Mouse (Mus musculus): Measurements from ENCODE around the gene Selenop. TPM values are rescaled to one million over a fixed set of nuclear protein-coding genes. Genes with fewer than 3 reads are reported as not detected.
A peak's percentile ranks its signal among the peaks of the same experiment; 100 is the strongest.
"Not testable (repeated sequence)": the region's sequence is repeated elsewhere in the genome, so short reads cannot be mapped to it uniquely, and the experiment has no call there.

Selenop gene
- total RNA-seq (2018; cell fraction: chromatin; rRNA removed), result 1,000 to 10,000 TPM in 1 of 26 experiments, 100 to 1,000 TPM in 10, 10 to 100 TPM in 15; 23.8 to 1,148 (median 94.1) TPM
- total RNA-seq (2018; cell fraction: cytosol; rRNA removed), result over 10,000 TPM in 10 of 26 experiments, 1,000 to 10,000 TPM in 16; 1,265 to 11,944 (median 5,711) TPM
- total RNA-seq (2018; cell fraction: nucleus; rRNA removed), result 1,000 to 10,000 TPM in 14 of 26 experiments, 100 to 1,000 TPM in 12; 298 to 6,070 (median 1,195) TPM
- 3,955 to 15,839 TPM (median 14,226 TPM) in 3 replicates for polyA plus RNA-seq (2018)

DNA sequence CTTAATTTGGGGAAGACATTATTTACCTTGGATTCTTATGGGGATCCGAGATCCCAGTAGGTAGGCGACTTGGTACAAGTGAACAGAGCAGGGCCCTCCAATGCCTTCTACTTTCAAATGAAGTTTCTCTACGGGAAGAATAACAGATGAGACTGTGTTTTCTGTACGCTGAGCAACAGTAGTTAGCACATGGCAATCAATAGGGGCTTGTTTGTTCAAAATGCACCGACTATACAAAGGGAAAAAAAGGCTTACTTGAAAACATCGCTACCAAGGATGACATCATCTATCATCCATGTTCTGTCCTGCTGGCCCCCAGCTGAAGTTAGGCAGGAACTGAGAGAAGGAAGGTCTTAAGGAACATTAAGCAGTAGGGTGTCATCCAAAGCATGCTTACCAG lies at the start of gene Selenop:
TSS of gene Selenop (plus strand) at position 301 of the 400 bp plus-strand sequence.
- Histone ChIP-seq H3K36me3 (ENCODE audit: inconsistent target) (no peaks in the 10 kb centered on the region; the same call in 1 of the 2 replicates), H3K27ac (peak within 1 kb of the TSS; percentile 99)
- WGBS (ENCODE audit: missing documents), result 95% methylated on average over 6 of the region's 6 CpGs

DNA sequence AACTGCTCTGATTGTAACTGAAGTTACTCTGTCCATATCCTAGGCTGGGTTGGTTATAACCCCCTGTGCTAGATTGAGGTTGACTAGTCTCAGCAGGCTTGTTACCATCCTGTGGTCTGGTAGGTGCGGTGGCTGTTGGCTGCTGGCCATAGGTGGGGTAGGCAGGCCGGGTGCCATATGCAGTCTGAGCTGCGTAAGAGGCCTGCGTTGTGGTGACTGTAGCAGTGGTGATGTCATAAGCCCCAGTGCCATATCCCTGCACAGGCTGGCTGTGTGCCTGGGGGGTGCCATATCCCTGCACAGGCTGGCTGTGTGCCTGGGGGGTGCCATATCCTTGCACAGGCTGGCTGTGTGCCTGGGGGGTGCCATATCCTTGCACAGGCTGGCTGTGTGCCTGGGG lies 49.7 kb upstream of the Selenop start:
- H3K27ac ChIP-seq; H3K36me3 ChIP-seq (ENCODE audit: inconsistent target); H3K4me3 ChIP-seq (ENCODE audit: inconsistent target); H3K79me2 ChIP-seq (ENCODE audit: inconsistent target): not testable (repeated sequence)
- WGBS (ENCODE audit: missing documents), result 54% methylated on average over 2 of the region's 4 CpGs

More for the DNA sequence above, at the start of gene Selenop:
- Histone ChIP-seq H3K4me3 (ENCODE audit: inconsistent target) (no peak within 1 kb of the TSS), H3K79me2 (ENCODE audit: inconsistent target) (peaks cover 24% of the 10 kb centered on the region)

DNA sequence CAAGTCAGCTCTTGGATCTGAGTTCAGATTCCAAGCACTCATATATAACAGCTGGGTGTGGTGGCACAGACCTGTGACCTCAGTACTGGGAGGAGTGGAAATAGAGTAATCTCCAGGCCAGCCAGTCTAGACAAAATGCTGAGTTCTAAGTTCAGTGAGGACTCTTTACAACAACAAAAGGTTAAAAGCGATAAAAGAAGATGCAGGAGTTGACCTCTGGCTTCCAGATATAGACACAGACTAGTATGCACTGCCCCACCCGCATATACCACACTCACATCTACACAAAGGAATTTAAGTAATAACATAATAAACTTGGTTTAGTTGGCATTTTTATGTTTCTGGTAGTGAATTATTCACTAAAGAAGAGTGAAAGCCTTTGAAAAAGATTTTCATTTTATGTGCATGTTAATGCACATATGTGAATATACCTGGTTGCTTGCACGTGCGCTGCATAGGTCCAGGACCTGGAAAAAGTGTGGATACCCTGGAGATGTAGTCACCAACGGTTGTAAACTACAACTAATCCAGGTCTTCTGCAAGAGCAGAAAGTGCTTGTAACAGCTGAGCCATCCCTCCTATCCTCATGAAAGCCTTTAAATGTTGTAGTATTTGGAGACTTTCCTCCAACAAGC lies 45.4 kb upstream of the Selenop start:
- 93% methylated on average over 5 of the region's 5 CpGs for WGBS (ENCODE audit: missing documents)
- Histone ChIP-seq H3K27ac (no peak overlapping the region), H3K79me2 (ENCODE audit: inconsistent target) (no peaks in the 10 kb centered on the region), H3K36me3 (ENCODE audit: inconsistent target) (no peaks in the 10 kb centered on the region), H3K4me3 (ENCODE audit: inconsistent target) (no peak overlapping the region)

DNA sequence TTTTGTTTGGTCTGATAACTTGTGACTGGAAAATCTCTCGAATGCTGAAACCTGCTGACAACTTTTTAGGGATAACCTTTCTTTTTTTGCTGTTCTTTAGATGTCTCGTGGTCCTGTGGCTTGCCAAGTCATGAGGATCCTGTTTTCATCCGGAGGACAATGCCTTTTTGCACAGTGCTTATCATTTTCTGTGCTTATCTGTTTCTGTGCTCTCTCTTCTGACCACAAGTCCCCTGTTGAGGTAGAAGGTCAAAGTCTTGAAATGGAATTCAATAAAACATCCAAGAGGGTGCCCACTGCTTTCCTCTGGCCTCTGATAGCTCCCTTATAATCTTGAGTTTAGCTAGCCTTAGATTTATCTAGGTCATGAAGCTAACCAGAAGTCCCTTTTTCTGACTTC lies 41.8 kb upstream of the Selenop start:
- Histone ChIP-seq H3K27ac (no peak overlapping the region), H3K79me2 (ENCODE audit: inconsistent target) (no peaks in the 10 kb centered on the region), H3K36me3 (ENCODE audit: inconsistent target) (no peaks in the 10 kb centered on the region), H3K4me3 (ENCODE audit: inconsistent target) (no peak overlapping the region)
- WGBS (ENCODE audit: missing documents), result 64% methylated on average over 3 of the region's 3 CpGs

DNA sequence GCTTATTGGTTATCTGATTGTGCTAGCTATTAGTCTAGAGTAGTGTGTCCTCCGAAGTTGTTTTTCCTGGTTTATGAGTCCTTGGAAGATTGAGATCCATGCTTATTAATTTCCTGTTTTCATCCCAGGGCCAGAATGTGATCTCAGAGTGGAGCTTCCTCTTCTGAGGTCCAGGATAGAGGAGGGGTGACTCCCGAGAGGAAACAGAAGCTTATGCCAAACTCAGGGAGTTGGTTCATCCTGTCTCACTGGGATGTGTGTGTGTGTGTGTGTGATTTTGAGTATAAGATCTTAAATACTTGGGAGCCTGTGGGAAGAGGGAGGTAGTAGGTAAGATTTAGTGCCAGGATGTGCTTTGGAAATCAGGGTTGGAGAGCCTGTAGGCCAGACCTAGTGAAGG lies 40.2 kb upstream of the Selenop start:
- H3K79me2 ChIP-seq (ENCODE audit: inconsistent target), result no peaks in the 10 kb centered on the region
- H3K4me3 ChIP-seq (ENCODE audit: inconsistent target), result no peak overlapping the region
- H3K36me3 ChIP-seq (ENCODE audit: inconsistent target), result no peaks in the 10 kb centered on the region
- 43% methylated on average over 2 of the region's 2 CpGs for WGBS (ENCODE audit: missing documents)
- peak overlapping the region; percentile 19; the same call in 1 of the 2 replicates for H3K27ac ChIP-seq

DNA sequence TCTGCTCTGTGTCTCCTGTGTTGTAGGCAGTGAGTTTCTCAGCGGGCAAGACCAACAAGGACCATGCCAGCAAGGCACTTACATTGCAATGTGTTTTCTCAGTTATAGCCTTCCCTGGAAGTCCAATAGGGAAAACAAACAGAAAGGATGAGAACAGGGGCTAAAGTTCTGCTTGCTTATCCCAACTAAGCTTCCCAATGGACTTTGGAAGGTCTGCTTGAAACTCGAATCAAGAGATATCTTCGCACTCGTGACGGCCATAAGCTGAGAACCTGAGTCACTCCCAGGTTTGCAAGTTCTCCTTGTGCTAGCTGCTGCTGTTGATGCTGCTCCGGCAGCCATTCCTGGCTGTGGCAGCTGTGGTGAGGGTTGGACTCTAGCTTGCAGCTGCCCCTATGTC lies 39.4 kb upstream of the Selenop start:
- H3K36me3 ChIP-seq (ENCODE audit: inconsistent target), result no peaks in the 10 kb centered on the region
- H3K4me3 ChIP-seq (ENCODE audit: inconsistent target), result no peak overlapping the region
- WGBS (ENCODE audit: missing documents), result 94% methylated on average over 3 of the region's 6 CpGs
- H3K79me2 ChIP-seq (ENCODE audit: inconsistent target), result no peaks in the 10 kb centered on the region
- 0 out of 2 replicates have a peak overlapping the region, but pooled peaks have one; percentile 19 for H3K27ac ChIP-seq

DNA sequence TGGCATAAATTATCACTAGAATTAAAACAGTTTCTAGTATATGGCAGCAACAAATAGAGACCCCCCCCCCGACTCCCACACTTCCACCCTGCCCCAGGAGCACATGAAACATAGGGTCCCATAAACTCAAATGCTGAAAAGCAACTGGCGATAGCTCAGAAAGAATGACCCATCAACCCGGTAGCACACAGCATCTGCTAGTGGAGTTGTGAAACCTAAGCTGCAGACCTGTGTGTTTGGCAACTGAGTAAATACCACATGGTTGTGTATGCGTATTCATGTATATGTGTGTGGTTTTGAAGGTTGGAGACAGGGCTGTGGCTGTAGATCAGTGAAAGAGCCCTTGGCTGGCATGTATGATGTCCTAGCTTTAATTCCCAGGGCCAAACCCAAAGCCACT lies 37.3 kb upstream of the Selenop start:
- Histone ChIP-seq H3K79me2 (ENCODE audit: inconsistent target) (no peaks in the 10 kb centered on the region), H3K27ac (no peak overlapping the region), H3K36me3 (ENCODE audit: inconsistent target) (no peaks in the 10 kb centered on the region), H3K4me3 (ENCODE audit: inconsistent target) (no peak overlapping the region)
- WGBS (ENCODE audit: missing documents), result 70% methylated on average over 4 of the region's 4 CpGs

DNA sequence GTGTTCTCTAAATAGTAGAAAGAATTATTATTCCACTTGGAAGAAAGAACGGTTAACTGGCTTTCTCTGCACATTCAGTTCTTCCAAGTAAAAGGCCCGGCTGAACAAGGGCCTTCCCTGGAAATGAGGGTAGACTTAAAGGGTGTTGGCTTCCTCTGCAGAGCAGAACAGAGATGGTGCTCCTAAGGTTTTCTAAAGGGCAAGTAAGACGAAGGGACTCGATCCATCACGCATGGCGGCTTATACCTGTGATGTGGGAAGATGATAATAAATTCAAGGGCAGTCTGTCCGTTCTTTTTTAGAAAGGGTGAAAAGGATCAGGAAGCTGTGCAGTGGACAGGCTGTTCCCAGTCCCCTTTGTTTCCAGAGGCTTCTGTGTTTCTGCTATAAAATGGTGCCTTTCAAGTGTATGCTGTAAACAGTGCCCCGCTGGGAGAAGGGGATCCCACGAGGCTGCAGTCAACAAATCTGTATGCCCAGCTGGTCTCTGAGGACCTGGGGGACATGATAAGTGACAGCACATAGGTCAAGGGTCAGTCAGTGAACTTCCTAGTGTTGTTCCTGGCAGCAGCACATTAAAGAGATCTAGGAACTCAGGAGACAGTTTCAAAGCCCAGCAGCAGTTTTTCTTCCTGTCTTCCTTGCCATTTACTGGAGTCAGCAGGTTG lies 36.0 kb upstream of the Selenop start:
- H3K36me3 ChIP-seq (ENCODE audit: inconsistent target), result no peaks in the 10 kb centered on the region
- WGBS (ENCODE audit: missing documents), result 87% methylated on average over 9 of the region's 9 CpGs
- H3K27ac ChIP-seq, result peak overlapping the region; percentile 97
- H3K79me2 ChIP-seq (ENCODE audit: inconsistent target), result no peaks in the 10 kb centered on the region
- H3K4me3 ChIP-seq (ENCODE audit: inconsistent target), result no peak overlapping the region

DNA sequence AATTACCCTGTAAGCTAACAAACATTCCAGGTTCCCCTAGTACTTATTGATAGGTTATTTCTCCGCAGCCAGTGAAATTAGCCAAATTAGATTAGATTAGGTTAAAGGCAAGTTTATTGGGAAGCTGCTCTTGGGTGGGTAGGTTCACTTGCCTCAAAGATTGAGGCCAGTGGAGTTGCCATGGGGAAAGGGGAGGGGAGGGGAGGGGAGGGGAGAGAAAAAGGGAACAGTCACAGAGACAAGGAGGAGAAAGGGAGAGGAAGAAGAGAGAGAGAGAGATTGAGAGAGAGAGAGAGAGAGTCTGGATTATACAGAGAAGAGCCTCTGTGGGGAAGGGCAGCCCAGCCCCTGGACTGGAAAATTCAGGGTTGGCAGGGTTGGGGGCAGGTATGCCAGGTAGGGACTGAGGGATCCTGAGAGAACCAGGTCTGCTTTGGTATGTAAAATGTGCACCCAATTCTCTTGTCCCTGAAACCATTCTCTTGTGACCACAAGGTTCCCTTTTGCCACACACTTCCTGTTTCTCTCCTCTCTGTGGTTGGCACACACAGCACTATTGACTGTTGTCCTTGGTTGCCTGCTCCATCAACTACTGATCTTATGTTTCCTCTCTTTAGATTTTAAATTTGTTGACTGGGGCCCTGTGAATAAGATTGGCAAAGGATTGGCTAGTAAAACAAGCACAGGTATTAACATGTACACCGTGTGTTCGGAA lies 34.4 kb upstream of the Selenop start:
- 36% methylated on average over 3 of the region's 3 CpGs for WGBS (ENCODE audit: missing documents)
- H3K4me3 ChIP-seq (ENCODE audit: inconsistent target), result no peak overlapping the region
- H3K79me2 ChIP-seq (ENCODE audit: inconsistent target), result no peaks in the 10 kb centered on the region
- H3K27ac ChIP-seq, result peak overlapping the region; percentile 97
- no peaks in the 10 kb centered on the region for H3K36me3 ChIP-seq (ENCODE audit: inconsistent target)

DNA sequence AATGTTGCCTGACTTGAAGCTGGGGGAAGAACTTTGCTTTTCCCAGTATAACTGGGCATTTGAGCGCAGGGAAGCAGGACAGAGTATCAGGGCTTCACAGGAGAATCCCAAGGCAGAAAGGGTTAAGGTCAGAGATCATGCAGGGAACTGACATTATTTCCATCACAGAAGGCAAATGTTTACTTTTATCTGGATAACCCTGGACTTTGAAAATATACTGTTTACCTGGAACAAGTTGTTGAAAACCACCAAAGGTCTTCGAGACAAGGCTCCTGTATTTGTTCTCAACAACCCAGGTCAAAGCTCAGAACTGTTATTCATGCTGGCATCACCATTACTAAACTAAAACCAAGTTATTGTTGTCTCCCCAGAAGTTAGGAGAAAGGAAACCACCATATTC lies 32.0 kb upstream of the Selenop start:
- H3K4me3 ChIP-seq (ENCODE audit: inconsistent target), result no peak overlapping the region
- no peaks in the 10 kb centered on the region for H3K79me2 ChIP-seq (ENCODE audit: inconsistent target)
- 100% methylated on average over 2 of the region's 2 CpGs for WGBS (ENCODE audit: missing documents)
- H3K27ac ChIP-seq, result no peak overlapping the region
- no peaks in the 10 kb centered on the region for H3K36me3 ChIP-seq (ENCODE audit: inconsistent target)

DNA sequence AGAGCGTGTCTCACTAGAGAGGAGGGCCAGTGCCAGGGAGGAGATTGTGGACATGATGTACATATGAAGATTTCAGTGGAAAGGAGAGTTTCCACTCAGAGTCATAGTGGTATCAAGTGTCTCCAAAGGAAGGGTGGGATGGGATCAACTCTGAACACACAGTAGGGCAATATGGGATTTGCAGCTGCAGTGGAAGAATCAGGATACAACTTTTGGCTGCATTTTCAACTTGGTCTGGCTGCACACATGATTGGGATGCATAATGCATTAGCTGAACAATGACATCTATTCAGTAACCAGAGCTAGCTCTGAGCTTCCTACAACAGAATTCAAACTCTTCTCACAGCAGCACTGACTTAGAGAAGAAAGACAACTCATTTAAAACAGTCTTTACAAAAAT lies 30.4 kb upstream of the Selenop start:
- Histone ChIP-seq H3K36me3 (ENCODE audit: inconsistent target) (no peaks in the 10 kb centered on the region), H3K4me3 (ENCODE audit: inconsistent target) (no peak overlapping the region), H3K79me2 (ENCODE audit: inconsistent target) (no peaks in the 10 kb centered on the region), H3K27ac (no peak overlapping the region)
- WGBS (ENCODE audit: missing documents), result 94% methylated on average over 1 of the region's 1 CpGs

DNA sequence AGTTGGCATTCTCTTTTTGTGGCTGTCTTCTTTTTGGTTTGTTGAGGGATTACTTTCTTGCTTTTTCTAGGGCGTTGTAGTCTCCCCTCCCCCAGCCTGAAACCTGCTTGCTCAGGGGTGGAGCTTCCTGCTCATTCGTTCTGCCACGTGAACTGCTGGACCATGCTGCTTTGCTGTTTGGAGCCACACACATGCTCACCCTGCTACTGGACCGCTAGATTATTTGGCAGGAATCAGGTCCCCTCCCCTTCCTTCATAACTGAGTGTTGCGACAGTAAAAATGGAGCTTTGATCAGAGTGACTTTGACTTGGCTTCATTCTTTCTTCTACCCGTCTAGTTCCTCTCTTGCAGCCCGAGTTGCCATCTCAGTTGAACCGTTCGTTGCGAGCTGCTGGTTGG lies 23.3 kb upstream of the Selenop start:
- not testable (repeated sequence) for H3K4me3 ChIP-seq (ENCODE audit: inconsistent target); H3K79me2 ChIP-seq (ENCODE audit: inconsistent target); H3K27ac ChIP-seq; H3K36me3 ChIP-seq (ENCODE audit: inconsistent target)
- 85% methylated on average over 10 of the region's 10 CpGs for WGBS (ENCODE audit: missing documents)

DNA sequence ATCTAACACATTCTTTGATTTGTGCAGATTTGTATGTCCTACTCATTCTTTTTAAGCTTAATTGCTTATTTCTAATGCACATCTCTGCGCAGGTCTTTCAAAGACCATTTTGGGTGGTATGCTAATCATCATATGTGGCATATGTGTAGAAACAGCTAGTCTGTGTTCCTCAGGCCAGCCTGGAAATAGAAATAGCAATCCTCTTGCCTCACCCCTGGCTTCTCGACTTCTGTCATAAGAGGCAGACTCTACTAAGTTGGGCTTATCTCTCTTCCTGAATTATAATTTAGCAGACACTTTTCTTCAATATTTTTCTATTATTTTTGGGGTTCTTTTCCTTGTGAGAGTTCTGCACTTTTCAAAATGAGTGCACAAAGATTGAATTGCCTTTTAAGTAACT lies 17.7 kb upstream of the Selenop start:
- Histone ChIP-seq H3K36me3 (ENCODE audit: inconsistent target) (no peaks in the 10 kb centered on the region), H3K79me2 (ENCODE audit: inconsistent target) (no peaks in the 10 kb centered on the region), H3K4me3 (ENCODE audit: inconsistent target) (no peak overlapping the region), H3K27ac (peak overlapping the region; percentile 87)
- WGBS (ENCODE audit: missing documents), result 72% methylated on average over 2 of the region's 2 CpGs

DNA sequence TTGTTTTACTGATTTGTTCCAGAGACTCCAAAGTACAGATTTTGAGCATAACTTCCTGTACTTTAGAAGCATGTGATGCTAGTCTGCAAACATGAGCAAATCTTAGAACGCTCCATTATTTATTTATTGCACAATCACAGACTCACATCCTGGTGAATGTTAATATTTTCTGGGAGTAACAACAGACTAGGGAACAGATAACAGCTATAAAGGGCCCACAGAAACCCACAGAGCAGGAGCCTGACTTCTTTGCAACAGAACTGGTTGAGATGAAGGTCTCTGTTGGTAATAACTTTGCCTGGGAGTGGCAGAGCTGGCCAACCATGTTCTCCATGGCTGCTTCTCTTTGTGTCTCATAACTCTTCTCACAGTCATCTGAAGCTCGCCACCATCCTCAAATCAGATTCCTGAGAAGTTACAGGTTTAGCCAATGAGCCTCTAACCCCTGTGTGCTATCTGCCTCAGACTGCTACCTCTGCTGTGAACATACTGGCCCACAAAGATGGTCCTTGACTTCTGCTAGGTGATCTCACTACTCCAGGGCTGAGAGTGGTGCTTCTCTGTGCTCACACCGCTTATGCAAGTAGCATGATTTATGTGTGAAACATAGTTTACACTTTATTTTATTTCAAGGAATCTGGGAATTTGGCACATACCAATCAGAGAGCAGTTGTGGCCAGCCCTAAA lies 17.2 kb upstream of the Selenop start:
- Histone ChIP-seq H3K4me3 (ENCODE audit: inconsistent target) (no peak overlapping the region), H3K27ac (peak overlapping the region; percentile 87), H3K79me2 (ENCODE audit: inconsistent target) (no peaks in the 10 kb centered on the region), H3K36me3 (ENCODE audit: inconsistent target) (no peaks in the 10 kb centered on the region)
- 80% methylated on average over 3 of the region's 3 CpGs for WGBS (ENCODE audit: missing documents)

All from macrophage (primary cell).